Mouse (Mus musculus) A20 (cell line): ENCODE measurements around the gene Exoc3l2.

Experiments
- DNase-seq: peaks from one replicate; pipeline ENCODE4 v3.0.0-alpha.2; 2011; ENCODE audit warnings: low read depth, low spot score

Exoc3l2 gene

DNA sequence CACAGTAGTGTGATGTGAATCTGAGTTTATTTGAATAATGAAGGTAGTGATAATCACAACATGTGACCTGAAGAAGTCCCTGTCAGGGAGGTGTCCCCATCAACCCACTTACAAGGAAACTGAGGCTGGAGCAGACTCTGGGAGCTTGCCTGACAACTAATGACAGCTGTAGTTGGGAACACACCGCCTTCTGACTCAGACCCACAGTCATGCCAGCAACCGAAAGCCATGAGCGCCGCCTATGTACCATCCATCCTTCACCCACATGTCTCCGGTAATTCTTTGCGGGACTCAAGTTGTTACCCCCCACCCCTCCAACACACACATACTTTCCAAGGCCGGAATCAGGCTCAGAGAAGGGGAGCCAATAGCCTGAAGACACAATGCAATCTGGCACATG lies 6.5 kb upstream of the Exoc3l2 start:
- DNase-seq: no peak

DNA sequence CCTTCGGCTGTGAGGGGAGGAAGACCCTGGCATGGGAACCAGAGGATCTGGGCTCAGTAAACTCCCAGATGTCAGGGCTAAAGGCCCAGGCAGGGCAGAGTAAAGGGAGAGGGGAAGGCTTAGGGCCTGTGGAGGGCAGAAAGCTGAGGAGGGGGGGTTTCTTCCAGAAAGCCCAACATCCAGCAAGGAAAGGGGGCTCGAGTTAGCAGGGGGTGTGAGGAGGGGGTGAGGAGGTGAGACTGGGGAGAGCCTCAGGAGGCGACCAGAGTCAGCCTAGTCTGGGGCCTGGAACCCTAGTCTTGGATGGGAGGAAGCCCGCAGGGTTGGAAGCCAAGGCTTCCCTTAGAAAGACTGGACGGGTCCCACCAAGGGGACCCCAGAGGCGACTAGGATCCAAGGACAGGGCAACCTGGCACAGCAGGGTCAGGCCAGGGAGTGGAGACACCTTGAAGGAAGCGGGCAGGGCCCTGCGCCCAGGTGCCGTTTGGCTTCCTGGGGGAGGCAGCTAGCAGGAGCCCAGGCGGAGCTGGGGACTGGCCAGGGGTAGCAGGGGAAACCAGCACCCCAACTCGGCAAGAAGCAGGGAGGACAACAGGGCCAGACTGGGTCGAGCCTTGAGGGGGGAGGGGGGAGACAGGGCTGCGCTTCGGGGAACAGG lies 5.6 kb upstream of the Exoc3l2 start:
- no peak for DNase-seq

DNA sequence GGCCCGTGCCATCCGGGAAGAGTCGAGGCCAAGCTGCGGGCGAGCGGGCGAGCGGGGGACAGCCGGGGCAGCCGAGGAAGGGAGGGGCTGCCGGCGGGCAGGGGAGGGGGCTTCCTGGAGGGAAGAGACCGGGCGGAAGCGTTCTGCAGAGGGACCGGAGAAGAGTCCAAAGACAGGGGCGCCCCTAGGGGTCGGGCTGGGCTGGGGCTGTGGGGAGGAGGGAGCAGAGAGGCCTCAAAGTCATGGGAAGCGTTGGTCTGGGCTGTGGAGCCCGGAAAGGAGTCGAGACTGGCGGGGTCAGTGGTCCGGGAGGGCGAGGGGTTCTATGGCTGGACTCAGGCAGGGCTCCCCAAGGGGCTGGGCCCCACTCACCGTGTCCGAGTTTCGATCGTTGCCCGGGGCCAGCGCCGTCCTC lies 5.1 kb upstream of the Exoc3l2 start:
- peak; percentile 77 for DNase-seq

DNA sequence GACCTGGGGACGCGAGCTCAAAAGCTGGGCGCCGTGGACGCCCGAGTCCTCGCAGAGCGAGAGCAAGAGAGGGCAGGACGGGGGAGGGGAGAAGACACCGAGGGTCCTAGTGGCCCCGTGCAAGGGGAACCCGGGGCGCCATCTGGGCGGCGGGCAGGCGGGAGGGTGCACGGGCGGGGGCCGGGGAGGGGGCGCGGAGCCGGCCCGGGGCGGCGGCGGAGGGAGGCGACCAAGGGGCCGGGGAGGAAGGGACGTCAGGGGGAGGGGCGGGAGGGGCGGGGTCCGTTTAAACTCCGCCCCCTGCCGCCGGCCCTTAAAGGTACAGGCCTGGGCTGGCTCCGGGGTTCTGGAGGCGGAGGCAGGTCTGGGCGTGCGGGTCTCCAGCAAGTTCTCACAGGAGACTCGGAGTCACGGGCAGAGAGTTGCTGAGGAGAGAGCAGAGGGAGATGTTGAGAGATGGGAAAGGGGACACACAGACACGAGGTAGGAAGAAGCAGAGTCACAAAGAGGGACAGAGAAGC lies 4.5 kb upstream of the Exoc3l2 start, which contains the start of gene Mark4:
Gene Mark4 (minus strand): TSS at position 231 of the 521 bp plus-strand sequence.
- peak; percentile 86 for DNase-seq

DNA sequence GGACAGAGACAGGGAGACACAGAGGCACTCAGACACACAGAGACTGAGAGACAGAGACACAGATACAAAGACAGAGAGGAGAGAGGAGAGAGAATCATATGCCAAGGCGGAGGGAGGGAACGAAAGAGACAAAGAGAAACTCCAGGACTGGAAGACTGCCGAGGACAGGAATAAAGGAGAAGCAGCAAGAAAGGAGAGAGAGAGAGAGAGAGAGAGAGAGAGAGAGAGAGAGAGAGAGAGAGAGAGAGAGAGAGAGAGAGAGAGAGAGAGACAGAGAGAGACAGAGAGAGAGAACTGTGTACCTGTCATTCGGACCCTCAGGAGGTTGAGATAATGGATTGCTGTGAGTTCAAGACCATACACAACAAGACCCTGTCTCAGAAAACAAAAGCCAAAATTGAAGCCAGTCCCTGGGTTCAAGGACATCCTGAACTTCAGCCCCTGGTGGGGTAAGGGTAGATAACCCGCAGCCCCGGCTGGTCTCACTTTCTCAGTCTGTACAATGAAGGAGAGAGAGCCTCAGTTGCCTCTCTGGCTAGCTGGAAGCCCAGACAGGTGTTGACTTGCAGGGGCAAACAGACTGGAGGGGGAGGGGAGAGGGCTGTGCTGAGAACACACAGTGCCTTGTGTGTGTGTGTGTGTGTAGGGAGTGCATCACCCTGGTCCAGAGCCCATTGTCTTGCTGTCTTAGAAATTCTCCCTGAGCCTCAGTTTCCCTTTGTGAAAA lies 3.8 kb upstream of the Exoc3l2 start:
- DNase-seq: peak; percentile 18

DNA sequence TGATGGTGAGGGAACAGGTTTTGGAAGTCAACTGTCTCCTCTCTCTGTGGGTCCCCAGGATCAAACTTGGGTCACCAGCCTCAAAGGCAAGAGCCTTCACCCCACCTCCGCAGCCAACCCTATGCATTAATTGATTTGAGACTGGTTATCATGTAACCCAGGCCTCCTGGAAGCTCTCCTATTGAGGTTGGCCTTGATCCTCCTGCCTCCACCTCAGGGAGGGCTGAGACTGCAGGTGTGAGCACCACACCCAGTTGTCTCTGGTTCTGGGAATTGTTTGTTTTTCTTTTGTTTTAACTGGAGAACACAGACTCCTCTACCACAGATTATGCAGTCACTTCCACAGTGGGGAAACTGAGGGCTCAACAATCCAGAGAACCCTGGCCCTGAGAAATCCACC lies 2.6 kb upstream of the Exoc3l2 start:
- DNase-seq: no peak

DNA sequence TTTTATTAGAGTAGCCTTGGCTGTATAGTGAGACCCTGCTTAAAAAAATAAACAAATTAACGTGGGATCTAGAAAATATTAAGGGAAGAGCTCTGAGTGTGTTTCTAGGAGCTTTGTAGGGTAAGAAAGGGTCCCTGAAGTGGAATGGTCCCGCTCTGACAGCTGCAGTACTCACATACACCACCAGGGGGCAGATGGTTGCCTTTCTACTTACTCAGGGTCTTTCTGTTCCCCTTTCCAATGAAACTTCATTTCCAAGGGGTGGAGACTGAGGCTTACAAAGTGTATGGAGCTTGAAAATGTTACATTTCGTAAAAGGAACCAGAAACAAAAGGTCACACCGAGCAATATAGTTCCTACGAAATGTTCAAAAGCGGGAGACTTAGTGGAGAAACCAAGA lies 1.6 kb upstream of the Exoc3l2 start:
- peak; percentile 78 for DNase-seq

DNA sequence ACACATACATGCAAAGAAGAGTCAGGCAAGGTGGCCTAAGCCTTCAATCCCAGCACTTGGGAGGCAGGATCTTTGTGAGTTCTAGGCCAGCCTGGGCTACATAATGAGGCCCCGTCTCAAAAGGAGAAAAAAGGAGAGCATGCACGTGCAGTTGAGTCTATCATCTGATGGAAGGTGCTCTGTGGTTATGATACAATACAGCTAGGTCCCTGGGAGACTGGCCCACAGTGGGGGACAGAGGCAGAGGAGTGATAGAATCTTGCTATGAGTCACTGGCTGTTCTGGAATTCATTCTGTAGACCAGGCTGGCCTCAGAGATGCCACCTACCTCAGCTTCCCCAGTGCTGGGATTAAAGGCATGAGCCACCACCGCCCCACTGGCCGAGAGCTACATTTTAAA lies 688 bp upstream of the Exoc3l2 start:
- DNase-seq: no peak

DNA sequence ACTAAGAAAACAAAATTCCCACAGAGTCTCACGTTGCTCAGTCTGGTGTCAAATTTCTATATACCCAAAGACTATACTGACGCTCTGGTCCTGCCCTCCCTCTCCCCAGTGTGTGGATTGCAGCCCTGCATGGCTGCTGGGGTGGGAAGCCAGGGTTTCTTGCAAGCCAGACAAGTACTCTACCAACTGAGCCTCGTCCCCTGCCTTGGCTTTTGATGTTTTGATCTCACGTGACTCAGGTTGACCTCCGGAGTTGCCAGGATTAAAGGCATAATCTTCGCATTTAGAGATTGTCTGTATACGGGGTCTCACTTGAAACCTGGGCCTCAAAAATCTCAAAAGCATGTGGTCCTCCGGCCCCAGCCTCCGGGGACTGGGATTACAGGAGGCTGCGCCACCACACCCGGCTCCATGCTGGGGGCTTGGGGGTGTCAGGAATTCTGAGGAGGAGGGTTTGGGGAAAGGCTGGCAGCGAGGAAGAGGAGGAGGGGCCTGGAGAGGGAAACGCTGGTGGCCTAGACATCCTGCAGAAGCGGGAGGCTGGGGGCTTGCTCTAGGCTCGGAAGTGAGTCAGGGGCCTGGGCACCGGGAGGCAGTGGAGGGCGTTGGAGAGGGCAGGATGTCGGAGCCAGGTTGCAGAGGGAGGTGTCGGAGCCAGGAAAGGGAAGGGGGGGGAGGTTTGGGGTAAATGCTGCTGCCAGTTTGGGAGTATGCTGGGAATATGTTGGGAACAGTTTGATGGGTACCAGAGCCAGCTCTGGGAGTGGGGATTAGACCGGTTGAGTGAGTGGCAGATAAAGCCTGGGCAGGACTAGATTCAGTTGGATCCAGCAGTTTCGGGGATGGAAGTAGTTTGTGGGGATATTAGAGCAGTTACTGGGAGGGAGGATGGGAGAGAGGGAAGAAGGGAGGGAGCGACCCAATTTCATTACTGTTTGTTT lies 1.5 kb downstream of the Exoc3l2 start:
- no peak for DNase-seq

DNA sequence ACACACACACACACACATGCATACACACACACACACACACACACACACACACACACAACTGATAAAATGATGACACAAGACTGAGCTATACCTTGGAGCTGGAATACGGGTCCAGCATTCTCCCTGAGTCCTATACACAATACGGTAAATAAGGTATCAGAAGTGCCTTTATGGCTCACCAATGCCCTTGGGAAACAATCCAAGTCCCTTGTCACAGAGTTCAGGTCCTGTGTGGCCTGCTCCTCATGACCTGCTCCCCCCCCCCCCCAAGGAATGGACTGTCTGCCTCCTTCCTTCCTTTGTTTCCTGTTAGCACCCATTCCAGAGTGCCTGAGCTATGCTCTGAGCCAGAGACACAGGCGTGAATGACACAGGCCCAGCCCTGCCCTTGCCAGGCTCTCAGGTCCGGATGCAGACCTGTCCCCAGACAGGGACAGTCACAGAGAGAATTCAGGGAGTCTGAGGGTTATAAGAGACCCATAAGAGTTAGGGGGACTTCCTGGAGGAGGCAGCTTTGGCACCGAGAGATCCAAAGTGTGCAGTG lies 3.5 kb downstream of the Exoc3l2 start:
- no peak for DNase-seq

DNA sequence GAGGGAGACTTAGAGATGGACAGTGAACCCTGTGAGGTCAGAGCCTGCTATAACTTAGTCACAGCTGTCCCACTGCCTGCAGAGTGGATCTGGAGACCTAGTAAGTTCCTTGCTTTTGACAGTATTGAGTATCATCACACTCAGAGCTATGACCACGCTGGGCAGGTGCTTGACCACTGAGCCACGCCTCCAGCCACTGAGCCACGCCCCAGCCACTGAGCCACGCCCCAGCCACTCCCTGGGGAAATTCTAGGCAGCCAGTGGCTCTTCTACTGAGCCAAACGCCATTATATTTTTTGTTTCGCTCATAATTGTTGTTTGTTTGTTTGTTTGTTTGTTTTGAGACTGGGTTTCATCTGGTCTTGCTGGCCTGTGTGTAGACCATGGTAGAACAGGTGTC lies 4.5 kb downstream of the Exoc3l2 start:
- peak; percentile 60 for DNase-seq

DNA sequence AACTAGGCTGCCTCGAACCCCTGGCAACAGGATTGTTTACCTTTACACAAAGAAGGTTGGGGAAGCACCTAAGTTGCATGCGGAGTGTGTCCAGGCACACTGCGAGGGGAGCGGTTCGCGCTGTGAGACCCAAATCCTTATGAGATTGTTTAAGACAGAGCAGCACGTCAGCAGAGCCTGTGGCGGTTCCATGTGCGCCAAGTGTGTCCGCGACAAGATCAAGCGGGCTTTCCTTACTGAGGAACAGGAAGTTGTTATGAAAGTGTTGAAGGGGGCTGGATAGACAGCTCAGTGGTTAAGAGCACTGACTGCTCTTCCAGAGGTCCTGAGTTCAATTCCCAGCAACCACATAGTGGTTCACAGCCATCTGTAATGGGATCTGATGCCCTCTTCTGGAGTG lies 5.1 kb downstream of the Exoc3l2 start:
- peak; percentile 57 for DNase-seq

DNA sequence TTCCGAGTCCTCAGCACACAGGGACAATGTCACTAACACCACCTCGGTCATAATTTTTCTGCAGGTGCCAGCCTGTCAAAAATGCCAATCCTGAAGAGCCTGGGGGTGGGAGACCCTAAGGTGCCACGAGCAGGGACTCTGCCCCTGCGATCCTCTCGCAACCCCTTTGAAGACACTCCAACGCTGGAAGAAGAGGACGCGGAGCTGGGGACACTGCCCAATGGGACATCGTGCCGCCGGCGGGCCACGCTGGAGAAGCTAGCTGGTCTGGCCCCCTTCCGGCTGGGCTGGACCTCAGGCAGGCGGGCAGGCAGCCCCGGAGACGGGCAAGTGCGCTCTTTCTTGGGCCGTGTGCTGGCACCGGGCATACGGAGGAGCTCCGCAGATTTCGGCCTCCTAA lies 6.3 kb downstream of the Exoc3l2 start:
- no peak for DNase-seq

DNA sequence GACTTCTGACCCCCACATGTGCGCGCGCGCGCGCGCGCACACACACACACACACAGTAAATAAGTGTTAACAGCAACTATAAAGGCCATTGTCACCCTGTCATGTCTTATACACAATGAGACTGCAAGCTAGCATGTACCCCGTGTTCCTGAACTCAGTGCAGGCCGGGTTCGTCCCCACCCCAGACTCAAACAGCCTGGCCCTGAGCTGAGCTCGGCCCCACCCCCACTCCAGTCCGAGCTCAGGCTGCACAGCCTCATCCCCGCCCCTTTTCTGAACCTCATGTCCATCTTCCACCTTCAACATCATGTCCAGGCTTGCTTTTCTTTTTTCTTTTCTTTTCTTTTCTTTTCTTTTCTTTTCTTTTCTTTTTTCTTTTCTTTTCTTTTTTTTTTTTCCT lies 7.2 kb downstream of the Exoc3l2 start:
- no peak for DNase-seq

DNA sequence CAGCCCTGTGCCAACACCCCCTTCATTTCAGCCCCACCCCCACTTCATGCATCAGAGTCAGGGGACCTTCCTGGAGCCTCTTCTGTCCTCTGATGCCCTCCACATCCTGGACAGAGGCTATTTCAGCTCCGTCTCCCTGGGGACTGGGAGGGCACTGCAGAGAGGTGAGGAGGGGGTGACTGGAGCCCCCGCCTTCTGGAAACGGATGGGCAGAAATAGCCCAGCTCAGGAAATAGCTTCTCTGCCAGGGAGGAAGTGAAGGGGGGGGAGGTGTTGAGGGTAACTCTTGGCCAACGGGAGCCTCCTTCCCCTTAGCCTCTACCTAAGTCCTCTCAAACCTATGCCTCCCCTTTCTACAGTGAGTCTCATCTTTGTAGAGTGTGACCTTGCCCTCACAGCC lies 9.3 kb downstream of the Exoc3l2 start:
- DNase-seq: no peak

DNA sequence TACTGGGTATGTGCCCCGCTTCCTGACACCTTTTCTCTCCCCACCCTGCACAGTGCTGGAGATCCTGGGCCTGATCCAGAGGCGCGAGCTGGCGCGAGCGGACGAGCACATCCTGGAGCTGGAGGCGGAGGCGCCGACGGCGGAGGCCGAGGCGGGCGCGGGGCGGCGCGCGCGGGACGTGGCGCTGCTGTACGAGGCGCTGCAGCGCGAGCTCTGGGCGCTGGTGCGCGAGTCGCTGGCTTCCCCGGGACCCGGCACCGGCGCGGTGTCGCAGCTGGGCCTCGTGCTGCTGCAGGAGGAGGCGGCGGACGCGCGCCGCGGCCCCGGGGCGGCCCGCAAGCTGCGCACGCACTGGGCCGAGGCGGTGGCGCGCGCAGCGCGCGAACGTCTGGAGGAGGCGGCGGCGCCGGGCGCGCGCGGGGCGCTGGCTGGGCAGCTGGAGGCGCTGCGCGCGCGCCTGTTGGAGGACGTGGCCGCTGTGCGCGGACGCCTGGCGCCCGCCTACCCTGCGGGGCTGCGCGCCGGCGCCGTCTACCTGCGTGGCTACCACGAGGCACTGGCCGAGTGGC lies 10.8 kb downstream of the Exoc3l2 start:
- DNase-seq: no peak

DNA sequence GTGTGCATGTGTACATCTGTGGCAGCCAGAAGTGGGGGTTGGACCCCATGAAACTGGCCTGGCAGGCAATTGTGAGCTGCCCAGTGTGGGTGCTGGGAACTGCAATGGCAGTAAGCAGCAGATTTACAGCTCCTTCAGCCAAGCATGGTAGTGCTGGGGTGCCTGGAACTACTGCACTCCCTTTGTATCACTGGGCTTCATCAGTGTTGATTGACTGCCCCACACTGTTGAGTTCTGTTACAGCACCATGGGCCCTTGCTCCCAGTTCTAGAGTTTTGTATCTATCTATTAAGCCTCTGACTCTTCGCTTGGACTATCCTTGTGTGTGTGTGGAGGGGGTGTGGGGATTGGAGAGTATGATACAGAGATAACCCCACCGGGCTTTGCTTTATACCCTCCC lies 14.0 kb downstream of the Exoc3l2 start:
- DNase-seq: no peak

DNA sequence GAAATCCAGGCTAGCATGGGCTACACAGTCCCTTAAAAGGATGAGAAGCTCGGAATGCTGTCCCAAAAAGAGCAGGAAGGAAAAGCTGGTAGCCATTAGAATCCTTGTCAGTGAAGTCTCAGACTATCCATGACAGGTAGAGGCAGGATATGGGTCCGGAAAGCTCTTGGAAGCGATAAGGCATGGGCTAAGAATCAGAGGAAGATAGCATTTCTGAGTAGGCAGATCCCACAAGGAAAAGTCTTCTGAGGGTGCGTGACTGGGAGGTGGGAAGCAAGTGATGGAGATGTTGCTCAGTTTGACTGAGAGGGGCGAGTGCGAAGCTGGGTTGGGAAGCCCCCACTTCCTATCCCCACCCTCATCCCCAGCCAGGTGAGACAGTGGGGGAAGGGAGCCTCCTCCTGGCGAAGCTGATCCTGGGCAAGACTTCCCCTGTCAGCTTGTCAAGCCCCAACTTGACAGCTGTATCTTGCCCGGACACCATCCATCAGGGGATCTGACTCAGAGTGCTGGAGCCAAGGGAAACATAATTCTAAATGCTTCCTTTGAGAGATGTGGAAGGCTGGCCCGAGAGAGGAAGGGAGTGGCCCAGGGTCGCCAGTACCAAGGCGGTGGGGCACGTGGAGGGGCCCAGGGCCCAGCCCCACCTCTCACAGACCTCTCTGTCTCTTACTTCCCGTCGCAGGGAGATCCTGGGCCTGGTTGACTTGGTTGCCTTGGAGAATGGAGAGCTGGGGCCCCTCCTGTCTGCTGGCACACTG lies 14.7 kb downstream of the Exoc3l2 start:
- DNase-seq: no peak

DNA sequence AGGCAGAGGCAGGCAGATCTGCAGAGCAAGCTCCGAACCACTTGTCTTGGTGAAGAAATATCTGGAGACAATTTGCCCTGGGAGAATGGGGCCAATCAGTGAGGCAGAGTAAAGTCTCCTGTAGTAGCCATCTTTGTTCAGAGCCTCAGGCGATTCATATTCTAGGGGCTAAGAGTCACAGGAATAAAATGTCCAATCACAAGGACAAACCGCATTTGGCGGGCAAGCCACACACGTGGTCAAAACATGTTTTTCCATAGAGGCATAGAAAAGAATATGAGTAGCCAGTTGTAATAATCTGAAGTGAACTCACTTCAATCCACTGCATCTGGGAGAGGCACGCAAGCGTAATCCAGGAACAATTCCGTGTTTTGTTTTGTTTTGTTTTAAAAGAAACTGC lies 20.1 kb downstream of the Exoc3l2 start:
- DNase-seq: no peak

DNA sequence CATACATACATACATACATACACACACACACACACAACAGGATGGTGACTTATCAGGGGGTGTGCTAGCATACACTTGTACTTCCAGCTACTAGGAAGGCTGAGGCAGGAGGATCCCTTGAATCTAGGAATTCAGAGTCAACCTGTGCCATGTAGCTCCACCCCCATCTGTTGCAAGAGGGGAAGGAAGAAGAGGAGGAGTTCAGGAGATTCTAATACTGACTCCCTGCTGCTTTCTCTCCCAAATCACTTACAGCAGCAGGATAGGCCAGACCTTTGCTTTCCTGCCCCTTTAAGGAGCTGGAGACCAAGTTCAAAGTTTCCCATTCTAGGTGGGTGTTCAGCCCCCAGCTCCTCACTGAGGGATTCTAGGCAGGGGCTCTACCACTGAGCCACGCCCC lies 22.4 kb downstream of the Exoc3l2 start:
- DNase-seq: no peak

DNA sequence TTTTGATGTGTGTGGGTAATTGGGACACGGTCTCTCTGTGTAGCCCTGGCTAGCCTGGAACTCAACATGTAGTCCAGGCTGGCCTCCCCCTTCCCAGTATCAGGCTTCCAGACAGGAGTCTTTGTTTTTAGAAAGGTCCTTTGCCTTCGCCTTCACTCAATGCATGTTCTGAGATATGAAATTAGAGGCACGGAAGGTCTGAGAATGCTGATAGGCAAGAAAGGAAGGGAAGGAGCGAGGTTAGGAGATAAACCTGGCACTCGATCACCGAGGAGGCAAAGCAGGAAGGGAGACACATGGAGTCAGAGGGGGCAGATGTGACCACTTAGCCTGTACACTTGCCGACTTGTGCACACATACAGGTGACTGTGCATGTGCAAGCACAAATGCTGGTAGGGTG lies 23.4 kb downstream of the Exoc3l2 start:
- no peak for DNase-seq
